In the genomic region with DNA sequence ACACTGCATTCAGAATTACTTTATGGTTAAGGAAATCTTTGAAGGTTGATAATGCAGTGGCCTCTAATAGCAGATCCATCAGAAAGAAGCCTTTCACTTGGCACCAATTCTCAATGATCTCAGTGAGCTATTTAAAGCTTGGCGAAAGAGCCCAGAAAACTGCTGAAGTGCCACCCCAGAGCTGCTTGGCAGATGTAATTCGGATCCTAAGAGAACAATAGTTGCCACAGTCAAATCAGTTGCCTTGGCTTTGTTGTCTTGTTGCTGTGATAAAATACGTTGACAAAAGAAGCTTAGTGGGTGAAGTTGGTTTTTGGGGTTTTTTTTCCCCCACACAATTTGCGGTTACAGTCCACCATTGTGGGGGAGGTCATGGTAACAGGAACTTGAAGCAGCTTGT, we compare ENCODE assay signal across 21 mouse cellular contexts.
DNase-seq lines count a peak whose midpoint lies in the region; ATAC-seq and TF ChIP-seq lines count a peak whose summit lies in the region.
"Had no signal": no experiment of that assay in that cellular context is flagged by ENCODE, and none has a peak within 500 bp of the region (broad histone marks: within the 10 kb centered on the region; RNA-seq: fewer than 3 reads in every experiment).

No protein-coding gene starts in this region.

- H3K9ac ChIP-seq in forebrain, embryonic 14.5 days (ENCODE audit: low read length), result no peak overlapping the region
- H3K9ac ChIP-seq: hindbrain, embryonic 14.5 days; midbrain, embryonic 12.5 days; stomach, embryonic 15.5 days had no signal

- no peak for TF ChIP-seq CTCF in layer of hippocampus, adult 2 months (conservative IDR thresholded peaks at IDR 0.05)

- H3K27ac ChIP-seq in forebrain, embryonic 14.5 days (ENCODE audit: low read depth, low read length), result no peak overlapping the region
- H3K27ac ChIP-seq in forebrain, embryonic 10.5 days, result no peak overlapping the region
- 0 out of 2 replicates have a peak overlapping the region, but pooled peaks have one; percentile 48 for H3K27ac ChIP-seq in layer of hippocampus, adult 2 months
- H3K27ac ChIP-seq: hindbrain, embryonic 14.5 days; left cerebral cortex, adult 2 months; midbrain, embryonic 12.5 days; stomach, embryonic 15.5 days had no signal

- H3K27me3 ChIP-seq in forebrain, embryonic 14.5 days (replicated peaks; ENCODE audit: control insufficient read depth, insufficient read depth, low read length), result no peaks in the 10 kb centered on the region
- H3K27me3 ChIP-seq in forebrain, embryonic 10.5 days (ENCODE audit: poor library complexity, severe bottlenecking), result no peaks in the 10 kb centered on the region
- H3K27me3 ChIP-seq: midbrain, embryonic 12.5 days; stomach, embryonic 15.5 days had no signal

- ATAC-seq in forebrain, embryonic 14.5 days, result no peak
- ATAC-seq: activated CD4-positive, CD25-positive, alpha-beta regulatory T cell, adult 4 months; forebrain, embryonic 16.5 days; intestine, postnatal 0 days had no signal

- H3K9me3 ChIP-seq in forebrain, embryonic 14.5 days (replicated peaks; ENCODE audit: control insufficient read depth, low read length), result no peaks in the 10 kb centered on the region
- no peaks in the 10 kb centered on the region for H3K9me3 ChIP-seq in forebrain, embryonic 10.5 days
- H3K9me3 ChIP-seq: midbrain, embryonic 12.5 days; stomach, embryonic 15.5 days had no signal

- peak; percentile 31 for DNase-seq in forebrain, embryonic 14.5 days (ENCODE audit: low spot score)
- DNase-seq in forebrain, embryonic 10.5 days (ENCODE audit: extremely low spot score, low spot score), result no peak
- peak in 1 of 2 experiments; percentile 18 for DNase-seq in layer of hippocampus, adult 2 months (ENCODE audit: low spot score in 2 of 2)
- no peak for DNase-seq in layer of hippocampus, postnatal 10 days (ENCODE audit: low spot score in 2 of 2)
- DNase-seq in cerebellum, adult 8-10 months, result peak; percentile 41
- peak; percentile 54 for DNase-seq in layer of hippocampus, adult 9-11 months
- DNase-seq in adrenal gland, postnatal 25 days, result no peak
- no peak for DNase-seq in kidney, adult 11 months
- DNase-seq: kidney, postnatal 10 days; lung, adult 18-20 months; lung, postnatal 4 days; retina, postnatal 1 day; thymus, postnatal 14 days had no signal

- H3K4me3 ChIP-seq in forebrain, embryonic 14.5 days (ENCODE audit: low read depth, low read length), result no peak overlapping the region
- no peak overlapping the region for H3K4me3 ChIP-seq in forebrain, embryonic 10.5 days
- no peak overlapping the region for H3K4me3 ChIP-seq in layer of hippocampus, adult 2 months
- H3K4me3 ChIP-seq: left cerebral cortex, adult 2 months; midbrain, embryonic 12.5 days; myocyte; stomach, embryonic 15.5 days had no signal

- no peak overlapping the region for H3K4me2 ChIP-seq in forebrain, embryonic 14.5 days (ENCODE audit: low read length)
- H3K4me2 ChIP-seq: hindbrain, embryonic 14.5 days; midbrain, embryonic 12.5 days; stomach, embryonic 15.5 days had no signal

- 50% methylated on average over 4 of the region's 4 CpGs for WGBS in forebrain, embryonic 14.5 days
- WGBS in forebrain, embryonic 10.5 days, result 88% methylated on average over 4 of the region's 4 CpGs

- H3K36me3 ChIP-seq in forebrain, embryonic 14.5 days (ENCODE audit: control insufficient read depth, insufficient read depth, low read length), result no peaks in the 10 kb centered on the region
- no peaks in the 10 kb centered on the region for H3K36me3 ChIP-seq in forebrain, embryonic 10.5 days (replicated peaks)
- H3K36me3 ChIP-seq: midbrain, embryonic 12.5 days; stomach, embryonic 15.5 days had no signal

- H3K4me1 ChIP-seq in forebrain, embryonic 14.5 days (ENCODE audit: control insufficient read depth, insufficient read depth, low read length), result no peaks in the 10 kb centered on the region
- H3K4me1 ChIP-seq in forebrain, embryonic 10.5 days, result no peaks in the 10 kb centered on the region
- H3K4me1 ChIP-seq: midbrain, embryonic 12.5 days; stomach, embryonic 15.5 days had no signal

Comparison
In these comparisons a context has a peak if more than half of its experiments do, and no peak if none do; other contexts are left out.
1. DNase-seq: peak in forebrain, embryonic 14.5 days (single experiment), cerebellum, adult 8-10 months (single experiment) and layer of hippocampus, adult 9-11 months (single experiment); none in forebrain, embryonic 10.5 days (single experiment), layer of hippocampus, postnatal 10 days (0 of 2), adrenal gland, postnatal 25 days (single experiment) and kidney, adult 11 months (single experiment).